Mouse (Mus musculus) stomach, embryonic 16.5 days (tissue): ENCODE data around the gene Entpd6. TPM values are rescaled to one million over a fixed set of nuclear protein-coding genes. Genes with fewer than 3 reads are reported as not detected.

Source experiments
- ATAC-seq: fragments of 200-750 bp; cut with Nextera tagmentation; 2 replicates; pipeline ENCODE4 v1.8.0; 2017; ENCODE audit warnings: moderate number of reproducible peaks, moderate TSS enrichment; ENCODE audit not compliant: insufficient read depth, low FRiP score
- H3K27ac ChIP-seq: fragments of 300-500 bp; sonication (generic); 2 replicates; pipeline ENCODE4 v1.5.1; 2014; ENCODE audit warnings: low read length
- H3K27me3 ChIP-seq: fragments of 300-500 bp; sonication (generic); 2 replicates; pipeline ENCODE4 v1.6.1; 2014; ENCODE audit warnings: low read length, control low read depth, mixed read lengths; ENCODE audit not compliant: control insufficient read depth, insufficient read depth
- H3K36me3 ChIP-seq: fragments of 300-500 bp; sonication (generic); 2 replicates; pipeline ENCODE4 v1.6.1; 2014; ENCODE audit warnings: low read length; ENCODE audit not compliant: control insufficient read depth, insufficient read depth
- H3K4me1 ChIP-seq: fragments of 300-500 bp; sonication (generic); 2 replicates; pipeline ENCODE4 v1.6.1; 2014; ENCODE audit warnings: low read length, control low read depth, mixed read lengths; ENCODE audit not compliant: control insufficient read depth, insufficient read depth
- H3K4me2 ChIP-seq: fragments of 300-500 bp; sonication (generic); 2 replicates; pipeline ENCODE4 v1.6.1; 2014; ENCODE audit warnings: low read depth, low read length, mixed read lengths
- H3K4me3 ChIP-seq: fragments of 300-500 bp; sonication (generic); replicated peaks from 2 replicates; pipeline ENCODE4 v1.5.1; 2014; ENCODE audit warnings: mild to moderate bottlenecking, low read length
- H3K9ac ChIP-seq: fragments of 300-500 bp; sonication (generic); 2 replicates; pipeline ENCODE4 v1.6.1; 2014; ENCODE audit warnings: low read length
- H3K9me3 ChIP-seq: fragments of 300-500 bp; sonication (generic); replicated peaks from 2 replicates; pipeline ENCODE4 v1.6.1; 2016; ENCODE audit warnings: low read length, control low read depth; ENCODE audit not compliant: control insufficient read depth
- WGBS: fragments of 180-500 bp; shearing (Covaris S2); extraction: QIAGEN DNeasy Blood & Tissue Kit; methylation state at CpG from one replicate; pipeline ENCODE4 v1.1.7; 2014; 5-methylcytosine and 5-hydroxymethylcytosine counted together
- polyA plus RNA-seq: library from polyadenylated mRNA; unstranded; fragments of >200 nt; fragmentation: Nextera tagmentation; extraction: Ambion mirVana; gene quantifications from 2 replicates; pipeline ENCODE4 v1.2.1, GENCODE M21; 2015

Entpd6 gene
- 29.7 and 33.0 TPM in 2 replicates for polyA plus RNA-seq

- H3K4me3 ChIP-seq = peak within 1 kb of the TSS; percentile 54
- H3K36me3 ChIP-seq = no peaks in the 10 kb centered on the region
- 0 out of 2 replicates have a peak, but pooled peaks cover 3% of the 10 kb centered on the region for H3K27me3 ChIP-seq
- peaks cover 10% of the 10 kb centered on the region; the same call in 1 of the 2 replicates for H3K4me1 ChIP-seq
- H3K4me2 ChIP-seq = peak within 1 kb of the TSS; percentile 88
- no peaks in the 10 kb centered on the region for H3K9me3 ChIP-seq
- H3K27ac ChIP-seq = peak within 1 kb of the TSS; percentile 83
- peak within 1 kb of the TSS; percentile 80 for H3K9ac ChIP-seq
- WGBS = under 1% methylated on average over 30 of the region's 30 CpGs
- ATAC-seq = peak; percentile 96
These were observed at the start of gene Entpd6 for GRCm38 (mm10) chr2:150748854-150749253. Gene Entpd6 (plus strand): TSS chr2:150749042.

GRCm38 (mm10) chr2:150712167-150712674 is 36.6 kb upstream of the Entpd6 start:
- no peak overlapping the region for H3K27ac ChIP-seq
- no peaks in the 10 kb centered on the region for H3K27me3 ChIP-seq
- 70% methylated on average over 4 of the region's 4 CpGs for WGBS
- no peak overlapping the region for H3K9ac ChIP-seq
- H3K4me2 ChIP-seq = no peak overlapping the region
- H3K4me1 ChIP-seq = no peaks in the 10 kb centered on the region
- no peaks in the 10 kb centered on the region for H3K36me3 ChIP-seq
- no peak for ATAC-seq
- no peak overlapping the region for H3K4me3 ChIP-seq
- no peaks in the 10 kb centered on the region for H3K9me3 ChIP-seq

- no peak for ATAC-seq
- H3K4me2 ChIP-seq = no peak overlapping the region
- H3K4me3 ChIP-seq = no peak overlapping the region
- no peaks in the 10 kb centered on the region for H3K27me3 ChIP-seq
- no peaks in the 10 kb centered on the region for H3K36me3 ChIP-seq
- 65% methylated on average over 11 of the region's 11 CpGs for WGBS
- no peaks in the 10 kb centered on the region for H3K4me1 ChIP-seq
- H3K9me3 ChIP-seq = no peaks in the 10 kb centered on the region
- H3K9ac ChIP-seq = no peak overlapping the region
- no peak overlapping the region for H3K27ac ChIP-seq
These were observed 12.9 kb upstream of the Entpd6 start for GRCm38 (mm10) chr2:150735756-150736576.

- Histone ChIP-seq H3K36me3 (no peaks in the 10 kb centered on the region), H3K27me3 (no peaks in the 10 kb centered on the region), H3K9me3 (no peaks in the 10 kb centered on the region), H3K9ac (no peak overlapping the region), H3K27ac (no peak overlapping the region), H3K4me2 (no peak overlapping the region), H3K4me3 (no peak overlapping the region), H3K4me1 (no peaks in the 10 kb centered on the region)
- ATAC-seq = no peak
- 68% methylated on average over 9 of the region's 9 CpGs for WGBS
These were observed 11.0 kb upstream of the Entpd6 start for GRCm38 (mm10) chr2:150737881-150738280.

- no peak overlapping the region for H3K9ac ChIP-seq
- no peaks in the 10 kb centered on the region for H3K36me3 ChIP-seq
- H3K27me3 ChIP-seq = no peaks in the 10 kb centered on the region
- WGBS = 60% methylated on average over 10 of the region's 10 CpGs
- H3K27ac ChIP-seq = no peak overlapping the region
- H3K4me3 ChIP-seq = no peak overlapping the region
- no peaks in the 10 kb centered on the region for H3K4me1 ChIP-seq
- H3K4me2 ChIP-seq = no peak overlapping the region
- no peaks in the 10 kb centered on the region for H3K9me3 ChIP-seq
- no peak for ATAC-seq
These were observed 8.5 kb upstream of the Entpd6 start for GRCm38 (mm10) chr2:150740145-150740841.

GRCm38 (mm10) chr2:150741405-150741804 is 7.4 kb upstream of the Entpd6 start:
- no peak overlapping the region for H3K27ac ChIP-seq
- H3K9me3 ChIP-seq = no peaks in the 10 kb centered on the region
- H3K27me3 ChIP-seq = no peaks in the 10 kb centered on the region
- no peak for ATAC-seq
- no peak overlapping the region for H3K4me3 ChIP-seq
- no peak overlapping the region for H3K9ac ChIP-seq
- H3K4me1 ChIP-seq = no peaks in the 10 kb centered on the region
- no peak overlapping the region for H3K4me2 ChIP-seq
- H3K36me3 ChIP-seq = no peaks in the 10 kb centered on the region
- WGBS = 53% methylated on average over 4 of the region's 4 CpGs

- Histone ChIP-seq H3K4me1 (peaks cover 4% of the 10 kb centered on the region; the same call in 1 of the 2 replicates), H3K27me3 (0 out of 2 replicates have a peak, but pooled peaks cover 3% of the 10 kb centered on the region), H3K27ac (no peak overlapping the region), H3K36me3 (no peaks in the 10 kb centered on the region), H3K9me3 (no peaks in the 10 kb centered on the region), H3K4me3 (no peak overlapping the region), H3K4me2 (no peak overlapping the region), H3K9ac (no peak overlapping the region)
- 60% methylated on average over 7 of the region's 7 CpGs for WGBS
- no peak for ATAC-seq
These were observed 3.8 kb upstream of the Entpd6 start for GRCm38 (mm10) chr2:150745016-150745415.

- peak; percentile 75 for ATAC-seq
- no peaks in the 10 kb centered on the region for H3K36me3 ChIP-seq
- WGBS = under 1% methylated on average over 24 of the region's 24 CpGs
These were observed 441 bp downstream of the Entpd6 start for GRCm38 (mm10) chr2:150749283-150749682.

More at GRCm38 (mm10) chr2:150749283-150749682, 441 bp downstream of the Entpd6 start:
- Histone ChIP-seq H3K27me3 (0 out of 2 replicates have a peak, but pooled peaks cover 3% of the 10 kb centered on the region), H3K9me3 (no peaks in the 10 kb centered on the region), H3K27ac (peak overlapping the region; percentile 83), H3K4me3 (peak overlapping the region; percentile 54), H3K9ac (peak overlapping the region; percentile 80), H3K4me2 (peak overlapping the region; percentile 88), H3K4me1 (peaks cover 10% of the 10 kb centered on the region; the same call in 1 of the 2 replicates)
